Mouse (Mus musculus) hindbrain, embryonic 14.5 days (tissue): ENCODE measurements around the gene Oaz1. TPM values are rescaled to one million over a fixed set of nuclear protein-coding genes. Genes with fewer than 3 reads are reported as not detected.

Experiments
- ATAC-seq: fragments of 200-750 bp; cut with Nextera tagmentation; 2 replicates; pipeline ENCODE4 v1.8.0; 2017; ENCODE audit warnings: moderate number of reproducible peaks, mild to moderate bottlenecking, moderate TSS enrichment, moderate library complexity; ENCODE audit not compliant: low FRiP score
- DNase-seq: peaks from one replicate; pipeline ENCODE4 v3.0.0-alpha.2; 2015; ENCODE audit warnings: low spot score
- H3K27ac ChIP-seq: fragments of 300-500 bp; sonication (generic); 2 replicates; pipeline ENCODE4 v1.5.1; 2014; ENCODE audit warnings: mild to moderate bottlenecking, moderate library complexity
- H3K27me3 ChIP-seq: fragments of 300-500 bp; sonication (generic); 2 replicates; pipeline ENCODE4 v1.6.1; 2014; ENCODE audit warnings: mild to moderate bottlenecking, low read length, mixed read lengths; ENCODE audit not compliant: control insufficient read depth, insufficient read depth
- H3K36me3 ChIP-seq: fragments of 300-500 bp; sonication (generic); replicated peaks from 2 replicates; pipeline ENCODE4 v1.6.1; 2014; ENCODE audit not compliant: control insufficient read depth, insufficient read depth
- H3K4me1 ChIP-seq: fragments of 300-500 bp; sonication (generic); replicated peaks from 2 replicates; pipeline ENCODE4 v1.6.1; 2014; ENCODE audit warnings: antibody characterized with exemption, low read length, mixed read lengths; ENCODE audit not compliant: control insufficient read depth, insufficient read depth
- H3K4me2 ChIP-seq: fragments of 300-500 bp; sonication (generic); replicated peaks from 2 replicates; pipeline ENCODE4 v1.6.1; 2014; ENCODE audit warnings: mild to moderate bottlenecking, moderate library complexity
- H3K4me3 ChIP-seq: fragments of 300-500 bp; sonication (generic); replicated peaks from 2 replicates; pipeline ENCODE4 v1.5.1; 2014; ENCODE audit warnings: mild to moderate bottlenecking, low read length
- H3K9ac ChIP-seq: fragments of 300-500 bp; sonication (generic); 2 replicates; pipeline ENCODE4 v1.6.1; 2014
- H3K9me3 ChIP-seq: fragments of 300-500 bp; sonication (generic); 2 replicates; pipeline ENCODE4 v1.6.1; 2016; ENCODE audit warnings: low read length; ENCODE audit not compliant: control insufficient read depth
- WGBS: fragments of 180-500 bp; shearing (Covaris S2); extraction: QIAGEN DNeasy Blood & Tissue Kit; methylation state at CpG from one replicate; pipeline ENCODE4 v1.1.7; 2014; 5-methylcytosine and 5-hydroxymethylcytosine counted together
- polyA plus RNA-seq: library from polyadenylated mRNA; unstranded; fragments of >200 nt; fragmentation: Nextera tagmentation; extraction: Ambion mirVana; gene quantifications from 2 replicates; pipeline ENCODE4 v1.2.1, GENCODE M21; 2014

Oaz1 gene
- polyA plus RNA-seq, 1 experiment from 2014 or later, result 1,195 TPM

DNA sequence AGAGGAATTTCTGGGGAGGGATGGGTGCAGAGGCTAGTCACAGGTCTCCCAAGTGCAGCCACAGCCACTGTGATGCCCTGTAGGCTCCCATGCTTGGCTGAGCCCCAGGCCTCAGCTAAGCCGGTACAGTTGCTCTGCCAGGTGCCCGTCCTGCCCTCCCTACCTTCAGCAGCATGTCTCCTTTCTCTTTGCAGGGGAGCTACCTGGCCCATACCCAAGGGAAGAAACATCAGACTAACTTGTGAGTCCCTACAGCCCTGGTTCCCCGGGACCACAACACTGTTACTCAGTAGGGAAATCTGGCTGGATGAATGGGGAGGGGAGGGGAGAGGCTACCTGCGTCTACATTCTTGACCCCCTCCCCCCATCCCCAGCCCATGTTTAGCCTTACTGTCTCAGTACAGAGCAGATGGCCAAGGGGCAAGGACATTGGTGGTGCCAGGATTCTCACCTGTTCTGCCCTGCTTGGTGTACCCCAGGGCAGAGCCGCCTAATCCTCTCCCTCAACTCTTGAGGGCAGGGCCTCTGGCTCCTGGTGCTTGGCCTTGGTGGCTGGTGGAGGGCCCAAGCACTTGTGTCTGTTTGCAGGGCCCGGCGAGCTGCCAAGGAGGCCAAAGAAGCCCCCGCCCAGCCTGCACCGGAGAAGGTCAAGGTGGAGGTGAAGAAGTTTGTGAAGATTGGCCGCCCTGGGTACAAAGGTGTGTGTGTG lies 24.1 kb upstream of the Oaz1 start:
- Histone ChIP-seq H3K27ac (no peak overlapping the region), H3K4me1 (peaks cover 20% of the 10 kb centered on the region), H3K36me3 (peaks cover 52% of the 10 kb centered on the region)

DNA sequence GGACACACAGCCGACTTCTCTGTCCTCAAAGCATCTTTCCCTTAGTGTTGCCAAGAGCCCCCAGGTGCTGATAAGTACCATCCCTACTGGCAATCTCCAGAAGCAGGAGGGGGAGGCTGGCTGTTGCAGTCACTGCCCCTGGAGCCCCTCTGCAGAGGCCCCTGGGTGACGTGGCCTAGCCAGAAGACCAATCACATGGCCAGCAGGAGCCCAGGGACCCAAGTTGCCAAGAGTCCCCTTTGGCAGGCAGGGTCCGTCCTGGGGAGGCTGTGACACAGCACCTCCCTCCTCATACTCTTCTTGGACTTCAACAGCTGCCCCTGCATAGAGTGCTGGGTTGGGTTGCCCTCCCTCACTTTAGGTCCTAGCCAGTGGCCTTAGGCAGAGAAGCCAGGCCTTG lies 23.5 kb upstream of the Oaz1 start:
- 89% methylated on average over 3 of the region's 3 CpGs for WGBS
- Histone ChIP-seq H3K27me3 (no peaks in the 10 kb centered on the region), H3K9me3 (no peaks in the 10 kb centered on the region), H3K27ac (no peak overlapping the region), H3K4me1 (peaks cover 24% of the 10 kb centered on the region), H3K4me3 (no peak overlapping the region), H3K4me2 (no peak overlapping the region), H3K36me3 (peaks cover 52% of the 10 kb centered on the region), H3K9ac (no peak overlapping the region)
- ATAC-seq (no peak), DNase-seq (no peak)

More for the DNA sequence above, 24.1 kb upstream of the Oaz1 start:
- H3K4me3 ChIP-seq, result no peak overlapping the region
- 95% methylated on average over 10 of the region's 10 CpGs for WGBS
- H3K4me2 ChIP-seq, result no peak overlapping the region
- no peak for ATAC-seq
- no peak overlapping the region for H3K9ac ChIP-seq
- H3K27me3 ChIP-seq, result no peaks in the 10 kb centered on the region
- H3K9me3 ChIP-seq, result no peaks in the 10 kb centered on the region
- no peak for DNase-seq

DNA sequence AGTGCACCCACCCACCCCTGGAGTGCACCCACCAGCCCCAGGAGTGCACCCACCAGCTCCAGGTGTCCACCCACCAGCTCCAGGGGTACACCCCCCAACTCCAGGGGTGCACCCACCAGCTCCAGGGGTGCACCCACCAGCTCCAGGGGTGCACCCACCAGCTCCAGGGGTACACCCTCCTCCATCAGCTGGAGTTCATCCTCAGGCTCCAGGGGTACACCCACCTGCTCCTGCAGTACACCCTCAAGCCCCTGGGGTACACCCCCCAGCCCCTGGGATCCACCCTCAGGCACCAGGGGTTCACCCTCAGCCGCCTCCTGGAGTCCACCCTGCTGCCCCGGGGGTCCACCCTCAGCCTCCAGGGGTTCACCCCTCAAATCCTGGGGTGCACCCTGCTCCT lies 22.1 kb upstream of the Oaz1 start:
- no peaks in the 10 kb centered on the region for H3K9me3 ChIP-seq
- peaks cover 7% of the 10 kb centered on the region for H3K27me3 ChIP-seq
- H3K4me3 ChIP-seq, result no peak overlapping the region
- no peak for ATAC-seq
- peaks cover 25% of the 10 kb centered on the region for H3K4me1 ChIP-seq
- H3K9ac ChIP-seq, result no peak overlapping the region
- peaks cover 52% of the 10 kb centered on the region for H3K36me3 ChIP-seq
- H3K27ac ChIP-seq, result no peak overlapping the region
- 92% methylated on average over 2 of the region's 2 CpGs for WGBS
- H3K4me2 ChIP-seq, result no peak overlapping the region
- DNase-seq, result no peak

DNA sequence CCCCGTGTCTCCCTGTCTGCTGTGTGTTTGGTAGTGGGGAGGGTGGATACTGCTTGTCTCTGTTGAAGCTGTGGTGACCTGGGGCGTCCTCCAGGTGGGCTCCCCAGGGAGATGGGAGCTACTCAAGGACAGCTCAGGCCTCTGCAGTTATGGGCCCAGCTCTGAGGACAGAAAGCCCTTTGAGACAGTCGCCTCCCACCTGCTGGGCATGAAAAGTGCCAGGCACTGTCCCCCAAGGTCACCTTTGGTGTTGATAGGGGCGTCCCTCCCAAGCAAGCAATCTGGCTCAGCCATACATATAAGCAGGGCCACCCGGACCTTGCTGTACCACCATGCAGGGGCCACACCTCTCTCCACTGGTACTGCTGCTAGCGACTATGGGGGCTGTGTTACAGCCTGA lies 21.5 kb upstream of the Oaz1 start, which contains the start of gene Amh:
Gene Amh, plus strand, starts transcription at position 328 of the 400 bp plus-strand sequence.
- Histone ChIP-seq H3K9me3 (no peaks in the 10 kb centered on the region), H3K9ac (no peak within 1 kb of the TSS), H3K36me3 (peaks cover 52% of the 10 kb centered on the region), H3K27ac (no peak within 1 kb of the TSS), H3K4me3 (no peak within 1 kb of the TSS), H3K4me2 (no peak within 1 kb of the TSS), H3K27me3 (peaks cover 12% of the 10 kb centered on the region), H3K4me1 (peaks cover 19% of the 10 kb centered on the region)
- DNase-seq (no peak), ATAC-seq (no peak)
- WGBS, result 70% methylated on average over 6 of the region's 6 CpGs

DNA sequence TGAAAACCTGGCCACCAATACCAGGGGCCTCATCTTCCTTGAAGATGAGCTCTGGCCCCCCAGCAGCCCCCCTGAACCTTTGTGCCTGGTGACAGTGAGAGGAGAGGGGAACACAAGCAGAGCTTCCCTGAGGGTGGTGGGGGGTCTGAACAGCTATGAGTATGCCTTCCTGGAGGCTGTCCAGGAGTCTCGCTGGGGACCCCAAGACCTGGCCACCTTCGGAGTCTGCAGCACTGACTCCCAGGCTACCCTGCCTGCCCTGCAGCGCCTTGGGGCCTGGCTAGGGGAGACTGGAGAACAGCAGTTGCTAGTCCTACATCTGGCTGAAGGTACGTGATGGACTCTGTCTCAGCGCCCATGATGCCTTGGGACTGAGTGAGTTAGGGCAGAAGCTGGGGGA lies 21.1 kb upstream of the Oaz1 start:
- H3K9ac ChIP-seq, result no peak overlapping the region
- peaks cover 52% of the 10 kb centered on the region for H3K36me3 ChIP-seq
- H3K27me3 ChIP-seq, result peaks cover 16% of the 10 kb centered on the region
- no peak overlapping the region for H3K4me3 ChIP-seq
- H3K4me2 ChIP-seq, result no peak overlapping the region
- H3K4me1 ChIP-seq, result peaks cover 16% of the 10 kb centered on the region
- DNase-seq (no peak), ATAC-seq (no peak)
- H3K27ac ChIP-seq, result no peak overlapping the region
- H3K9me3 ChIP-seq, result no peaks in the 10 kb centered on the region
- WGBS, result 82% methylated on average over 5 of the region's 5 CpGs

DNA sequence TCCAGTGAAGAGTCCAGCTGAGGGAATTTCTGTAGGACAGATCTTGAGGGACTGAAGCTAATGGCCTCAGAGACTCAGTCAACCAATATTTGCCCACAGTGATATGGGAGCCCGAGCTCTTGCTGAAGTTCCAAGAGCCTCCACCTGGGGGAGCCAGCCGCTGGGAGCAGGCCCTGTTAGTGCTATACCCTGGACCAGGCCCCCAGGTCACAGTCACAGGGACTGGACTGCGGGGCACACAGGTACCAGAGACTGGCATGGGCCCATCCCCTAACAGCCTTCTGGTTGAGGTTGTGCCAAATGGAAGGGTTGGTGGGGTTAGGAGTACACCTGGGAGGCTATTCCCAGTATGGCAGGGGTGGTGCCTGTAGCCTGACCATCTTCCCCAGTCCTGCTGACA lies 20.5 kb upstream of the Oaz1 start:
- Histone ChIP-seq H3K4me1 (peaks cover 16% of the 10 kb centered on the region), H3K4me2 (0 out of 2 replicates have a peak overlapping the region, but pooled peaks have one; percentile 98), H3K27me3 (peaks cover 18% of the 10 kb centered on the region), H3K9ac (no peak overlapping the region), H3K27ac (no peak overlapping the region), H3K4me3 (no peak overlapping the region), H3K36me3 (peaks cover 46% of the 10 kb centered on the region), H3K9me3 (no peaks in the 10 kb centered on the region)
- ATAC-seq (peak; percentile 28; the same call in 1 of the 2 replicates), DNase-seq (peak; percentile 68)
- 17% methylated on average over 3 of the region's 3 CpGs for WGBS

DNA sequence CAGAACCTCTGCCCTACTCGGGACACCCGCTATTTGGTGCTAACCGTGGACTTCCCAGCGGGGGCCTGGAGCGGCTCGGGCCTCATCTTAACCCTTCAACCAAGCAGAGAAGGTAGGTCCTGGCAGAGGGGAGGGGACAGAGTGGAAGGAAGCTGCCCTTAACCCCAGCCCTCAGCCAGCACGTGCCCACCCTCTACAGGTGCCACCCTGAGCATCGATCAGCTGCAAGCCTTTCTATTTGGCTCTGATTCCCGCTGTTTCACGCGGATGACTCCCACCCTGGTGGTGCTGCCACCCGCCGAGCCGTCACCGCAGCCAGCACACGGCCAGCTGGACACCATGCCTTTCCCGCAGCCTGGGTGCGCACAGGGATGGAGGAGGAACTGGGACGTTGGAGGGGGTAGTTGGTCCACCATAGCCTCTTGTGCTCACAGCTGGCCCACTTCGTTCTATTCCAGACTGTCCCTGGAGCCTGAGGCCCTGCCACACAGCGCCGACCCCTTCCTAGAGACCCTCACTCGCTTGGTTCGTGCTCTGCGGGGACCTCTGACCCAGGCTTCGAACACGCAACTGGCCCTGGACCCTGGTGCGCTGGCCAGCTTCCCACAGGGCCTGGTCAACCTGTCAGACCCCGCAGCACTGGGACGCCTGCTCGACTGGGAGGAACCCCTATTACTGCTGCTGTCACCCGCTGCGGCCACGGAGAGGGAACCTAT lies 20.0 kb upstream of the Oaz1 start:
- ATAC-seq (peak; percentile 9; the same call in 1 of the 2 replicates), DNase-seq (no peak)
- H3K27me3 ChIP-seq, result peaks cover 18% of the 10 kb centered on the region
- H3K9ac ChIP-seq, result peak overlapping the region; percentile 80
- no peaks in the 10 kb centered on the region for H3K9me3 ChIP-seq
- peaks cover 40% of the 10 kb centered on the region for H3K36me3 ChIP-seq
- H3K4me1 ChIP-seq, result peaks cover 16% of the 10 kb centered on the region
- WGBS, result 34% methylated on average over 34 of the region's 34 CpGs
- peak overlapping the region; percentile 46 for H3K4me3 ChIP-seq
- H3K4me2 ChIP-seq, result peak overlapping the region; percentile 98
- H3K27ac ChIP-seq, result peak overlapping the region; percentile 86

DNA sequence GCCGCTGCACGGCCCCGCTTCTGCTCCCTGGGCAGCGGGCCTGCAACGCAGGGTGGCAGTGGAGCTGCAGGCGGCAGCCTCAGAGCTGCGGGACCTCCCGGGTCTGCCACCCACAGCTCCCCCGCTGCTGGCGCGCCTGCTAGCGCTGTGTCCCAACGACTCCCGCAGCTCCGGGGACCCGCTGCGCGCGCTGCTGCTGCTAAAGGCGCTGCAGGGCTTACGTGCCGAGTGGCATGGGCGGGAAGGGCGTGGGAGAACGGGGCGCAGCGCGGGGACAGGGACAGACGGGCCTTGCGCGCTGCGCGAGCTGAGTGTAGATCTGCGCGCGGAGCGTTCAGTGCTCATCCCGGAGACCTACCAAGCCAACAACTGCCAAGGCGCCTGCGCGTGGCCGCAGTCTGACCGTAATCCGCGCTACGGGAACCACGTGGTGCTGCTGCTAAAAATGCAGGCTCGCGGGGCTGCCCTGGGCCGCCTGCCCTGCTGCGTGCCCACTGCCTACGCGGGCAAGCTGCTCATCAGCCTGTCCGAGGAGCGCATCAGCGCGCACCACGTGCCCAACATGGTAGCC lies 19.3 kb upstream of the Oaz1 start:
- H3K36me3 ChIP-seq, result peaks cover 34% of the 10 kb centered on the region
- peak overlapping the region; percentile 80 for H3K9ac ChIP-seq
- H3K4me1 ChIP-seq, result peaks cover 16% of the 10 kb centered on the region
- H3K4me3 ChIP-seq, result peak overlapping the region; percentile 46
- H3K4me2 ChIP-seq, result peak overlapping the region; percentile 98
- ATAC-seq, result peak; percentile 81
- H3K9me3 ChIP-seq, result no peaks in the 10 kb centered on the region
- under 1% methylated on average over 55 of the region's 58 CpGs for WGBS
- peak overlapping the region; percentile 86 for H3K27ac ChIP-seq
- H3K27me3 ChIP-seq, result peaks cover 18% of the 10 kb centered on the region
- DNase-seq, result peak; percentile 78
